Mouse (Mus musculus) embryonic fibroblast, embryonic 13.5 days (primary cell): ENCODE measurements around the gene Rpl31.

ENCODE experiments used
- CTCF ChIP-seq: IDR thresholded peaks from 2 replicates; pipeline ENCODE4 v1.5.1; 2011; ENCODE audit warnings: mild to moderate bottlenecking, control low read depth, low read length, moderate library complexity, borderline replicate concordance; ENCODE audit not compliant: insufficient read depth
- POLR2A ChIP-seq: IDR thresholded peaks from 2 replicates; pipeline ENCODE4 v1.6.1; 2011; ENCODE audit warnings: low read depth, mild to moderate bottlenecking, control low read depth, low read length, moderate library complexity

- no peak for TF ChIP-seq CTCF
- TF ChIP-seq POLR2A, result no peak
Observed at GRCm38 (mm10) chr1:39341807-39342206, 25.8 kb upstream of the Rpl31 start.
